In genomic region chr9:29650679-29651078, GRCm38 (mm10) we compare ENCODE assay signal across 9 mouse cellular contexts.
DNase-seq lines count a peak whose midpoint lies in the region; ATAC-seq and TF ChIP-seq lines count a peak whose summit lies in the region.
"Had no signal": no experiment of that assay in that cellular context is flagged by ENCODE, and none has a peak within 500 bp of the region (broad histone marks: within the 10 kb centered on the region; RNA-seq: fewer than 3 reads in every experiment).

No protein-coding gene starts in this region.

- H3K4me1 ChIP-seq in forebrain, embryonic 14.5 days (ENCODE audit: control insufficient read depth, insufficient read depth, low read length): peaks cover 3% of the 10 kb centered on the region; the same call in 1 of the 2 replicates
- H3K4me1 ChIP-seq in small intestine, adult 2 months (ENCODE audit: control insufficient read depth, insufficient read depth, insufficient read length, low read length): no peaks in the 10 kb centered on the region

- WGBS in forebrain, embryonic 14.5 days: 37% methylated on average over 4 of the region's 4 CpGs
- WGBS in small intestine, adult 2 months: 26% methylated on average over 4 of the region's 4 CpGs

- no peak overlapping the region for H3K4me2 ChIP-seq in forebrain, embryonic 14.5 days (ENCODE audit: low read length)

- TF ChIP-seq CTCF in small intestine, adult 2 months (IDR thresholded peaks at IDR 0.05; ENCODE audit: extremely low read depth, insufficient read length, insufficient replicate concordance, low read depth, low read length): peak; percentile 40; the same call in 1 of the 2 replicates

- H3K9me3 ChIP-seq in forebrain, embryonic 14.5 days (replicated peaks; ENCODE audit: control insufficient read depth, low read length): no peaks in the 10 kb centered on the region

- no peak overlapping the region for H3K27ac ChIP-seq in forebrain, embryonic 14.5 days (ENCODE audit: low read depth, low read length)
- no peak overlapping the region for H3K27ac ChIP-seq in small intestine, adult 2 months (ENCODE audit: insufficient read depth, low read depth, low read length)

- peak; percentile 29 to 31 for DNase-seq in adrenal gland, adult 18-20 months (ENCODE audit: low spot score in 2 of 2)
- no peak for DNase-seq in adrenal gland, postnatal 4 days (ENCODE audit: low spot score in 2 of 2)
- DNase-seq in urinary bladder, postnatal 25 days (ENCODE audit: low spot score): peak; percentile 9
- DNase-seq in urinary bladder, adult 2 months (ENCODE audit: low spot score): no peak
- peak; percentile 81 for DNase-seq in forebrain, embryonic 14.5 days (ENCODE audit: low spot score)
- DNase-seq in hindlimb bud, embryonic 11.5 days (ENCODE audit: extremely low spot score, low read depth, low spot score): peak; percentile 47
- DNase-seq in lung, postnatal 25 days (ENCODE audit: low spot score): peak; percentile 16

- no peaks in the 10 kb centered on the region for H3K27me3 ChIP-seq in forebrain, embryonic 14.5 days (replicated peaks; ENCODE audit: control insufficient read depth, insufficient read depth, low read length)
- no peaks in the 10 kb centered on the region for H3K27me3 ChIP-seq in small intestine, adult 2 months (ENCODE audit: control insufficient read depth, insufficient read depth, low read length)

- H3K36me3 ChIP-seq in forebrain, embryonic 14.5 days (ENCODE audit: control insufficient read depth, insufficient read depth, low read length): no peaks in the 10 kb centered on the region
- H3K36me3 ChIP-seq in small intestine, adult 2 months (ENCODE audit: control insufficient read depth, insufficient read depth, low read length): no peaks in the 10 kb centered on the region

- H3K9ac ChIP-seq in forebrain, embryonic 14.5 days (ENCODE audit: low read length): no peak overlapping the region

- H3K4me3 ChIP-seq in forebrain, embryonic 14.5 days (ENCODE audit: low read depth, low read length): no peak overlapping the region
- no peak overlapping the region for H3K4me3 ChIP-seq in small intestine, adult 2 months (ENCODE audit: low read depth, low read length)
- H3K4me3 ChIP-seq: myocyte had no signal

- peak; percentile 42; the same call in 1 of the 2 replicates for ATAC-seq in forebrain, embryonic 14.5 days

- TF ChIP-seq POLR2A in small intestine, adult 2 months (IDR thresholded peaks at IDR 0.05; ENCODE audit: low read depth, low read length): no peak

Comparison
In these comparisons a context has a peak if more than half of its experiments do, and no peak if none do; other contexts are left out.
1. DNase-seq: peak in adrenal gland, adult 18-20 months (2 of 2), urinary bladder, postnatal 25 days (single experiment), forebrain, embryonic 14.5 days (single experiment), hindlimb bud, embryonic 11.5 days (single experiment) and lung, postnatal 25 days (single experiment); none in adrenal gland, postnatal 4 days (0 of 2) and urinary bladder, adult 2 months (single experiment).